Mouse (Mus musculus): Measurements from ENCODE around the gene Nedd9.

DNA sequence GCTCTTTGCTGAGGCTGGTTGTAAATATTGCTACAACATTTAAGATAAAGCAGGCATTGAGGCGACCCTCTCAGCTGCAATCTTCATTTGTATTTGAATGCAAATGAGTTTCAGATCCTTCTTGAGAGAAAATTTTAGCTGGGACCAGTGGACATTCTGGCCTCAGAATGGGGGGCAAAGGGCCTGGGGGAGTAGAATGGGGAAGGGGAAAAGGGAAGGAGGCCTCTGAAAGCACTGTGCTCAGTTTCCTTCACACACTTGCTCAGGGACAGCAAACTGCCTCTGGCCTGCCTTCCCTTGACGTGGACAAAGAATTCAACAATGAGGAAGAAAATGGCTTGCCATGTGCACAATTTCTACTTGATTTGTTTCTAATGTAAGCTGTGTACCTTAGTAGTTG lies 18.4 kb upstream of the Nedd9 start:
- no peak for TF ChIP-seq FLI1 (IDR thresholded peaks at IDR 0.05; ENCODE audit: low read length)
- TF ChIP-seq GATA1 (IDR thresholded peaks at IDR 0.05; ENCODE audit: borderline replicate concordance, low read length), result no peak

All from megakaryocyte, embryonic 14.5 days (primary cell).